Mouse (Mus musculus) heart, embryonic 15.5 days (tissue): ENCODE data around the gene Ambra1. TPM values are rescaled to one million over a fixed set of nuclear protein-coding genes. Genes with fewer than 3 reads are reported as not detected.
A peak's percentile ranks its signal among the peaks of the same experiment; 100 is the strongest.

Source experiments
- ATAC-seq: fragments of 200-750 bp; cut with Nextera tagmentation; replicated peaks from 2 replicates; pipeline ENCODE4 v1.8.0; 2017; ENCODE audit warnings: low read depth, moderate TSS enrichment; ENCODE audit not compliant: insufficient number of reproducible peaks, insufficient read depth, low FRiP score
- H3K27ac ChIP-seq: fragments of 300-500 bp; sonication (generic); 2 replicates; pipeline ENCODE4 v1.5.1; 2015; ENCODE audit warnings: mild to moderate bottlenecking, inconsistent platforms
- H3K27me3 ChIP-seq: fragments of 300-500 bp; sonication (generic); 2 replicates; pipeline ENCODE4 v1.6.1; 2015; ENCODE audit warnings: inconsistent platforms
- H3K36me3 ChIP-seq: fragments of 300-500 bp; sonication (generic); 2 replicates; pipeline ENCODE4 v1.6.1; 2015; ENCODE audit warnings: mild to moderate bottlenecking, inconsistent platforms
- H3K4me1 ChIP-seq: fragments of 300-500 bp; sonication (generic); replicated peaks from 2 replicates; pipeline ENCODE4 v1.6.1; 2015; ENCODE audit warnings: inconsistent platforms
- H3K4me2 ChIP-seq: fragments of 300-500 bp; sonication (generic); 2 replicates; pipeline ENCODE4 v1.6.1; 2015; ENCODE audit warnings: inconsistent platforms, mild to moderate bottlenecking, moderate library complexity
- H3K4me3 ChIP-seq: fragments of 300-500 bp; sonication (generic); 2 replicates; pipeline ENCODE4 v1.5.1; 2015; ENCODE audit warnings: mild to moderate bottlenecking, inconsistent platforms
- H3K9ac ChIP-seq: fragments of 300-500 bp; sonication (generic); 2 replicates; pipeline ENCODE4 v1.6.1; 2015; ENCODE audit warnings: mild to moderate bottlenecking, inconsistent platforms
- H3K9me3 ChIP-seq: fragments of 300-500 bp; sonication (generic); replicated peaks from 2 replicates; pipeline ENCODE4 v1.6.1; 2016; ENCODE audit warnings: inconsistent platforms
- WGBS: fragments of 180-500 bp; shearing (Covaris S2); methylation state at CpG from one replicate; pipeline ENCODE4 v1.1.7; 2015; ENCODE audit warnings: mixed read lengths; 5-methylcytosine and 5-hydroxymethylcytosine counted together
- polyA plus RNA-seq: library from polyadenylated mRNA; unstranded; fragments of >200 nt; fragmentation: Nextera tagmentation; extraction: Ambion mirVana; gene quantifications from 2 replicates; pipeline ENCODE4 v1.2.1, GENCODE M21; 2015

Ambra1 gene
- polyA plus RNA-seq, 1 experiment from 2014 or later, result 8.6 TPM

GRCm38 (mm10) chr2:91832227-91832626 lies 102.3 kb downstream of the Ambra1 start:
- no peak for ATAC-seq
- Histone ChIP-seq H3K9ac (no peak overlapping the region), H3K36me3 (no peaks in the 10 kb centered on the region), H3K4me3 (no peak overlapping the region), H3K9me3 (no peaks in the 10 kb centered on the region), H3K4me2 (no peak overlapping the region), H3K27ac (no peak overlapping the region), H3K4me1 (peaks cover 6% of the 10 kb centered on the region; the same call in 1 of the 2 replicates), H3K27me3 (no peaks in the 10 kb centered on the region)

- WGBS, result 43% methylated on average over 1 of the region's 1 CpGs
- Histone ChIP-seq H3K27ac (no peak overlapping the region), H3K36me3 (no peaks in the 10 kb centered on the region), H3K27me3 (no peaks in the 10 kb centered on the region), H3K4me2 (no peak overlapping the region), H3K9me3 (no peaks in the 10 kb centered on the region), H3K9ac (no peak overlapping the region), H3K4me1 (peaks cover 6% of the 10 kb centered on the region; the same call in 1 of the 2 replicates), H3K4me3 (no peak overlapping the region)
- ATAC-seq, result no peak
Observed at GRCm38 (mm10) chr2:91834272-91834671, 104.3 kb downstream of the Ambra1 start.

- Histone ChIP-seq H3K4me1 (peaks cover 6% of the 10 kb centered on the region; the same call in 1 of the 2 replicates), H3K9me3 (no peaks in the 10 kb centered on the region), H3K9ac (no peak overlapping the region), H3K27ac (no peak overlapping the region), H3K4me3 (no peak overlapping the region), H3K27me3 (no peaks in the 10 kb centered on the region), H3K4me2 (no peak overlapping the region), H3K36me3 (no peaks in the 10 kb centered on the region)
- no peak for ATAC-seq
- WGBS, result 58% methylated on average over 1 of the region's 1 CpGs
Observed at GRCm38 (mm10) chr2:91835031-91835430, 105.1 kb downstream of the Ambra1 start.

DNA sequence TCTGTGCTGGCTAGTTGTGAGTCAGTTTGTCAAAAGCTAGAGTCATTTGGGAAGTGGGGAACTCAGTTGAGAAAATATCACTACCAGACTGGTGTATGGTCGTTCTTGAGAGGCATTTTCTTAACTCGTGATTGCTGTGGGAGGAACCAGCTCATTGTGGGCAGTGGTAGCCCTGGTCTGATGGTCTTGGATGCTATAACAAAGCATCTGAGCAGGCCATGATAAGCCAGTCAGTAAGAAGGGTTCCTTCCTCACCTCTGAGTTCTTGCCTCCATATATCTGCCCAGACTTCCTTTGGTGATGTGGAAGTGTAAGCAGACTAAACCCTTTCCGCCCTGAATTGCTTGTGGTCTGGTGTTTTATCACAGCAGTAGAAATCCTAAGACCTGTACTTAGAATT lies 105.7 kb downstream of the Ambra1 start:
- H3K4me3 ChIP-seq, result no peak overlapping the region
- H3K4me1 ChIP-seq, result peaks cover 6% of the 10 kb centered on the region; the same call in 1 of the 2 replicates
- H3K4me2 ChIP-seq, result no peak overlapping the region
- no peak overlapping the region for H3K9ac ChIP-seq
- ATAC-seq, result no peak
- H3K27ac ChIP-seq, result no peak overlapping the region
- 74% methylated on average over 3 of the region's 3 CpGs for WGBS
- no peaks in the 10 kb centered on the region for H3K9me3 ChIP-seq
- no peaks in the 10 kb centered on the region for H3K27me3 ChIP-seq
- H3K36me3 ChIP-seq, result no peaks in the 10 kb centered on the region

DNA sequence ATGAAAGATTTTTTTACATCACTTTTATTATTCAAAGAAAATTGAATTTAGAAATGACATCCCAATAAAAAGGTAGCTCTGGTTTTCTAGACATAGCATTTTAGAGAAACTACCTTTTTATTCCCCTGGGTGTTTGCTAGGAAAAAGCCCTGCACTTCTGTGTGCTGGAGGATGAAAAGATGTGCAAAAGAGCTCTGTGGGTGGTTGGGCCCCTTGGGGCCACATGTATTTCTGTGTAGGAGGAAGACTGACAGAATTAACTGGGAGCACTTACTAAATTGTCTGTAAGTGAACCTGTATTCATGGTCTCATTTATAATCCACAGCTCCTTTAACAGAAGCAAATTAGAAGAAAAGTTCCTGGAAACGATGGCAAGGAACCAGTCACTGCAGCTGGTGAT lies 114.2 kb downstream of the Ambra1 start:
- Histone ChIP-seq H3K9ac (no peak overlapping the region), H3K4me2 (no peak overlapping the region), H3K9me3 (no peaks in the 10 kb centered on the region), H3K4me1 (no peaks in the 10 kb centered on the region), H3K4me3 (no peak overlapping the region), H3K27ac (no peak overlapping the region), H3K27me3 (no peaks in the 10 kb centered on the region), H3K36me3 (no peaks in the 10 kb centered on the region)
- ATAC-seq, result no peak
- 88% methylated on average over 1 of the region's 1 CpGs for WGBS

GRCm38 (mm10) chr2:91852446-91853191 lies 122.7 kb downstream of the Ambra1 start:
- Histone ChIP-seq H3K4me3 (no peak overlapping the region), H3K9ac (no peak overlapping the region), H3K4me2 (no peak overlapping the region), H3K4me1 (no peaks in the 10 kb centered on the region), H3K36me3 (no peaks in the 10 kb centered on the region), H3K27me3 (no peaks in the 10 kb centered on the region), H3K9me3 (no peaks in the 10 kb centered on the region), H3K27ac (no peak overlapping the region)
- 67% methylated on average over 2 of the region's 2 CpGs for whole genome bisulfite sequencing
- no peak for ATAC-seq

GRCm38 (mm10) chr2:91854575-91854974 lies 124.6 kb downstream of the Ambra1 start:
- Histone ChIP-seq H3K4me2 (no peak overlapping the region), H3K9ac (no peak overlapping the region), H3K36me3 (no peaks in the 10 kb centered on the region), H3K27me3 (no peaks in the 10 kb centered on the region), H3K9me3 (no peaks in the 10 kb centered on the region), H3K27ac (no peak overlapping the region), H3K4me1 (no peaks in the 10 kb centered on the region), H3K4me3 (no peak overlapping the region)
- ATAC-seq, result no peak
- 87% methylated on average over 6 of the region's 6 CpGs for WGBS

GRCm38 (mm10) chr2:91856958-91857357 lies 127.0 kb downstream of the Ambra1 start:
- H3K9ac ChIP-seq, result no peak overlapping the region
- no peak overlapping the region for H3K4me3 ChIP-seq
- ATAC-seq, result no peak
- H3K27ac ChIP-seq, result no peak overlapping the region
- no peaks in the 10 kb centered on the region for H3K9me3 ChIP-seq
- no peaks in the 10 kb centered on the region for H3K36me3 ChIP-seq
- H3K27me3 ChIP-seq, result no peaks in the 10 kb centered on the region
- WGBS, result 82% methylated on average over 3 of the region's 3 CpGs
- H3K4me2 ChIP-seq, result no peak overlapping the region
- H3K4me1 ChIP-seq, result no peaks in the 10 kb centered on the region

DNA sequence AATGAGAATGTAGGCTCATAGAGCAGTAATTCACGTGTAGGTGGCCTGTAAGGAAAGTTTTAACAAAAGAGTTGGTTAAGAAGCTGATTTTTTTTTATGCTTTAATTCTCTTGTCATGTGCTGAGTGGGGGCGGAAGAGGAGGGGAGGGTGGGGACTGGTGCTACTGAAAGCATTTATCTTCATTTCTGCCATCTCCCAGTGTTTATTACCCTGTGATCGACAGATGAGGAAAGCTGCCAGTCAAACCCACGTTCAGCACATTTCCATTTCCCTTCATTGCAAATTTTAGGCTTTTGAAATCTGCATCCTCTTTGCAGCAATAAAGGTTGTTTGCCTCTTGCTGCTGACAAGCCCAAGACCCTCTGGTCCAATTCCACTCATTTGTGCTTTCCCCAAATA lies 129.5 kb downstream of the Ambra1 start:
- WGBS, result 68% methylated on average over 4 of the region's 4 CpGs
- ATAC-seq, result no peak

GRCm38 (mm10) chr2:91870754-91871153 lies 140.8 kb downstream of the Ambra1 start:
- Histone ChIP-seq H3K27ac (no peak overlapping the region), H3K4me1 (no peaks in the 10 kb centered on the region; the same call in 1 of the 2 replicates), H3K4me2 (no peak overlapping the region), H3K9me3 (no peaks in the 10 kb centered on the region), H3K9ac (no peak overlapping the region), H3K27me3 (no peaks in the 10 kb centered on the region), H3K36me3 (no peaks in the 10 kb centered on the region), H3K4me3 (no peak overlapping the region)
- WGBS, result 51% methylated on average over 8 of the region's 8 CpGs
- 0 out of 2 replicates have a peak, but pooled peaks have one; percentile 39 for ATAC-seq

More for the DNA sequence above, 129.5 kb downstream of the Ambra1 start:
- no peaks in the 10 kb centered on the region for H3K9me3 ChIP-seq
- no peak overlapping the region for H3K9ac ChIP-seq
- no peak overlapping the region for H3K27ac ChIP-seq
- H3K36me3 ChIP-seq, result no peaks in the 10 kb centered on the region
- no peak overlapping the region for H3K4me3 ChIP-seq
- H3K27me3 ChIP-seq, result no peaks in the 10 kb centered on the region
- H3K4me2 ChIP-seq, result no peak overlapping the region
- H3K4me1 ChIP-seq, result no peaks in the 10 kb centered on the region

DNA sequence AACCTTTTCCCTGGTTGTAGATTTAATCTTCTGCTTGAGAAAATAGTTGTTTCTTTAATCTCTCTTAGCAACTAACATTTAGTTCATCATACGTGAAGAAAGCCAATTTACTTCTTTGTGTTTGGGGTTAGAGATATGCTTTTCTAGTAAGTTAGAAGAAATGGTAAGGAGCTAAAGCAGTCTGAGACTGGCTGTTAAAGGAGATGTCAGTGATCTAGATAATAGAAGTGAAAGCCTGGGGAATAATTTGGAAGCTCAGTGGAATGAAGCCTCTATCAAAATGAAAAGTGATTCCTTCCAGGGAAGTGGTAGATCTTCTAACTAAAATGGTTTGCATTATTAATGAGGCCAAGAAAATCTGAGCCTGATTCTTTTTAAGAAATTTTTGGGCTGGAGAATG lies 141.3 kb downstream of the Ambra1 start:
- Histone ChIP-seq H3K4me3 (no peak overlapping the region), H3K9ac (no peak overlapping the region), H3K36me3 (no peaks in the 10 kb centered on the region), H3K27me3 (no peaks in the 10 kb centered on the region), H3K4me1 (no peaks in the 10 kb centered on the region; the same call in 1 of the 2 replicates), H3K4me2 (no peak overlapping the region), H3K9me3 (no peaks in the 10 kb centered on the region), H3K27ac (no peak overlapping the region)
- no peak for ATAC-seq
- WGBS, result 81% methylated on average over 1 of the region's 1 CpGs

GRCm38 (mm10) chr2:91872658-91873057 lies 142.7 kb downstream of the Ambra1 start:
- Histone ChIP-seq H3K36me3 (no peaks in the 10 kb centered on the region), H3K4me1 (no peaks in the 10 kb centered on the region; the same call in 1 of the 2 replicates), H3K4me2 (no peak overlapping the region), H3K9me3 (no peaks in the 10 kb centered on the region), H3K27me3 (no peaks in the 10 kb centered on the region), H3K4me3 (no peak overlapping the region), H3K9ac (no peak overlapping the region), H3K27ac (no peak overlapping the region)
- 90% methylated on average over 3 of the region's 3 CpGs for WGBS
- no peak for ATAC-seq
